Mouse (Mus musculus) neutrophil, adult 5-6 weeks (primary cell): Measurements from ENCODE around the gene Hhip. TPM values are rescaled to one million over a fixed set of nuclear protein-coding genes. Genes with fewer than 3 reads are reported as not detected.
"Not testable (repeated sequence)": the region's sequence is repeated elsewhere in the genome, so short reads cannot be mapped to it uniquely, and the experiment has no call there.

ENCODE experiments used
- ATAC-seq: fragments of 151-379, 151-347 bp; 2 replicates; pipeline ENCODE4 v1.8.0; 2017; ENCODE audit warnings: mild to moderate bottlenecking, moderate TSS enrichment; ENCODE audit not compliant: insufficient number of reproducible peaks, poor library complexity, low FRiP score, severe bottlenecking; ENCODE audit errors: extremely low read depth
- total RNA-seq: library from RNA; stranded (forward); fragments of 200-1000 nt; gene quantifications from 2 replicates; pipeline ENCODE4 v1.2.3, GENCODE M21; 2017

Gene Hhip
- total RNA-seq, 1 experiment from 2014 or later: not detected

DNA sequence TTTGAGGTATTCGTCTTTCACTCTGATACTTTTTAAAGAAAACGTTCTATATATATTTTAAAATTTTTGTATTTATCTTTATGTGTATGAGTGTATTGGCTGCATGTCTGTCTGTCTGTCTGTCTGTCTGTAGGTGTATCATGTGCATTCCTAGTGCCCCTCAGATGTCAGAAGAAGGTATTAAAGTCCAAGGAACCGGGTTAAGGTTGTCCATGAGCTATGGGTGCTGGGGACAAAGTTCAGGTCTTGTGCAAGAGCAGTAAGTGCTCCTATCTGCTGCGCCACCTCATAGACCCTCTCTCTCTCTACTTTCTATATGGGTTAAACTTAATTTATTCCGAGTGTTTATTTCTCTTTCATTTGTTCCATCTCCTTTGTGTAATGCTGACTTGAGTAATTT lies 55.5 kb downstream of the Hhip start:
- no peak for ATAC-seq

DNA sequence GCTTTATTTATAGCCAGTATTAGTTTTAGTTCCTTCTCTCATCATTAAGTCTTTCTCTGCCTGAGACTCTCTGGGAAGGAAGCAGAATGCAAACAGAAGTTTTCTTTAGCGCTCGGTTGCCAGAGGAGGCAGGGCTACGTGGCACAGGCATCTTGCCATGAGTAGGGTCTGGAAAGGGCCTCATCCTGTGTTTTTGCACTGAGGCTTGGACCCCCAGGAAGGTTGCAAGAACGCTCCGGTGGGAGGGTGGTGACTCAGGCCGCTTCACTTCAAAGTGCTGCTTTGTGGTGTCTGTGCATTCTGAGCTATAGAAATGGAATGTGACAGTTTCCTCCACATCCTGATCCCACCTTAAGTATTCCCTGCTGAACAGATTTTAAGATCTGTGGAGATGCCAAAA lies 62.7 kb downstream of the Hhip start:
- no peak for ATAC-seq

DNA sequence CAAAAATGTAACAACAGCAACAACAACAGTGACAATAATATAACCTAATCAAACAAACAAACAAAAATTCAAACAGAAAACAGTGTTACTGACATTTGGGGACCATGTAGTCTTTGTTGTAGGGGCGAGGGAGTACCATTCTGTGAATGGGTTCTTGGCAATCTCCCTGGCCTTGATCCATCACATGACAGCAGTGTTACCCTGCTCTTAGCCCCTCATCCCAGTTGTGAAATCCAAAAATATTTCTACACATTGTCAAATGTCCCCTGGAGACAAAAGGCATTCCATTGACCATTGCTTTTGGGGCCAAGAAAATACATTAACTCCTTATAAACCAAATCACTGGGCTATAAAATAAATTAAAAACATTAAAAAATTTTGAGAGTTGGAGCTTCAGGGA lies 64.3 kb downstream of the Hhip start:
- ATAC-seq: no peak

DNA sequence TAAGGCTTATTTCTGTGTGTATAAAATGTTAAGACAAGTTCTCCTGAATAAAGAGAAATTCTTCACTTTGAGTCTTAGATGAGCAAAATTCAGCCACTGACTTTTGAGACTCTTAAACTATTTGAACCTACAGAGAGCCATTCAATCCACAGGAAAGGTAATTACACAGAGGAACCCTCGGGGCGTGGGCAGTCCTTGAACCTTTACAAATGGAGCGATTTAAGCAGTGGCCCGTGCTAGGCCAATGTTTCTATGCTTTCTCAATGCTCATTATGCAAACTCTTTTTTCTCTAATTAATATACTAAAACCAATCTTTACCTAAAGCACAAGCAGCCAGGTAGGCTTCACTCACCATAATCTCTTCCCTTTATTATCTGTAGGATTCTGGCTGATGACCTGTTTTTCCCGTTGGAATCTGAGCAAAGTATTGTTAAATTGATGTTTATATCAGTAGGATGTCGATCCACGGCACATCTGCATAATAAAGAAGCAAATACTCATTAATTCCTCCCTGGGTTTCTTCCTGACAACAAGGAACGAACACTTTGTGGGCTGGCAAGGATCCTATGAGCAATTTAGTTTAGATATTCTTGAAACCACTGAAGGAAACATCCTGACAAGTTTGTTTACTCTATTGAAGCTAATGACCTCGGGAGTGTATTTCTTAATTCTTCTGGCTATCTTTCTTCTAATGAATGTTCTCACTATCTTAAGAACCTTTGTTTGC lies 65.5 kb downstream of the Hhip start:
- ATAC-seq: no peak

DNA sequence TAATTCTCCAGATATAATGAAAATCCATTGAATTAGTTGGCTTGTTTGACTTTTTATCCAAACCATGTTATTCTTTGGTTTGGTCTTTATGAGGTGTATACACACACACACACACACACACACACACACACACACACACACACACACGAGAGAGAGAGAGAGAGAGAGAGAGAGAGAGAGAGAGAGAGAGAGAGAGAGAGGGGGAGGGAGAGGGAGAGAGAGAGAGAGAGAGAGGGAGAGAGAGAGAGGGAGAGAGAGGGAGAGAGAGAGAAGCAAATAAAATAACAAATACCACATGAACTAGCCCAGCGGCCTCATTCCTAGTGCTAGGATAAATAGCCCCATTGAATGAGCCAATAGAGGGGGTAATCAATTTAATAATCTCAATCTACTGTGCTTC lies 66.4 kb downstream of the Hhip start:
- not testable (repeated sequence) for ATAC-seq

DNA sequence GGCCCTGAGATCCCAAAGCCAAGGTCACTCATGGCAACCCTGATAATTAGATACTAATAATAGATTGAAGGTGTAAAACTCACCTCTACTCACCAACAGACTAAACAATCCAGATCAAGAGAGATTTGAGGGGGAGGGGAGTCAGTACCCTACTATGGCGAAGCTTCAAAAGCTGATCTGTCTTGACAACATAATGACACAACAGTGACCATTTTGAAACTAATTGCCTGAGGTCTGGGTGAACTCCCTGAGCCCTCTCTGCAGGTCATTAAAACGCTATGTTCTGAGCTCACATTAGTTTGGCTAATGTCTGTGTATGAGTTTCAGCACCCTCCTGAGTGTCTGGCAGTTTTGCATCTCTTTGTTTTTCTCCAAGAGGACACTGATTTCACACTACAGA lies 72.9 kb downstream of the Hhip start:
- ATAC-seq: no peak

DNA sequence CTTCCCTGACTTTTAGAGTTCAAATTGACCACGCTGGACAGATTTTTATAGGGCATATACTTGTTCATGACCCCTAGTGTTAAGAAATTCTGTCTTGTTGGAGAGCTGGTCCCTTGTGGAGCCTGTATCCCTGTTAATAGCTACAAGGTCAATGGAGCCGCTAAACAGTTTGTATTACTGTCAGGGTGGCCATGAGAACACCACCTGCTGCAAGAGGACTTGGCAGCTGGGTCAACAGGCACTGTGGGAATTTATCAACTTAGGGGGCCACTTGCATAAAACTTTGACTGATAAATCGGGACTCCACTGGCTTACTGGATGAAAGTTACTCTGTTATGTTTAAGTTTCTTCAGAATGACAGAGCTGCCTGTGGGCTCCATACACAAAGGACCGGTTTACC lies 75.7 kb downstream of the Hhip start:
- ATAC-seq: no peak

DNA sequence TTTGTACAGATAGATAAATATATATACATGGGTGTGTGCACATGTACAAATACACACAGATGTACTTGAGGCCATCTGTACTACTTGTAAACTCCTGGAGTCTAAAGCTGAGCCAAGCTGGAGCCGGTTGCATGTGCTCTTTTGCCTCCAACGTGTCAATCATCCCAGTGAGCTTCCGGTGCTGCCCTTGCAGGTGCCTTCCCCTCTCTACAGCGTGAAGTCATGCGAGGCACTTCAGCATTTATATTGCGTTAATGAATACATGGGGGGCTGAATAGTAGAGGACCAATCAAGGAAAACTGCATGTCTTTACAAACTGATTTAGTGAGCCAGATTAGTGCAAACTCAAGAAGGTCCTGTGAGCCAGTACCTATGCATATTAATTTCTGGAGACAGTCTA lies 91.6 kb downstream of the Hhip start:
- no peak for ATAC-seq

DNA sequence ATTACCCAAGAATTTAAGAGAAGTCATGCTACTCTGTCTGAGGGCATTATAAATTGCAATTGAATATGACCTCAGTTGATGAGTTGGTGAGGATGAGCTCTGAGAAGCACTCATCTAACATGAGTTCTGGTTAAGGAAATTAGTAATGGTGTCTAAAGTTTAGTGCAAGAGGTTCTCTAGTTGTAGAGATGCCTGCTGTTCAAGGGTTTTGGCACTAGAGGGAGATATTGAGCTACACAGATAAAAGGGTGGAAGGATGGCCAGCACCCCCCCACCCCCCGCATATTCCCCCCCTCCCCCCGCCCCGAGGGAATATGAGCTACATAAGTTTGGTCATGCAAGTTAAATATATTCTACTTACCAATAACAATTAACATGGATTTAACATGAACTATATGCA lies 104.9 kb downstream of the Hhip start:
- no peak for ATAC-seq

DNA sequence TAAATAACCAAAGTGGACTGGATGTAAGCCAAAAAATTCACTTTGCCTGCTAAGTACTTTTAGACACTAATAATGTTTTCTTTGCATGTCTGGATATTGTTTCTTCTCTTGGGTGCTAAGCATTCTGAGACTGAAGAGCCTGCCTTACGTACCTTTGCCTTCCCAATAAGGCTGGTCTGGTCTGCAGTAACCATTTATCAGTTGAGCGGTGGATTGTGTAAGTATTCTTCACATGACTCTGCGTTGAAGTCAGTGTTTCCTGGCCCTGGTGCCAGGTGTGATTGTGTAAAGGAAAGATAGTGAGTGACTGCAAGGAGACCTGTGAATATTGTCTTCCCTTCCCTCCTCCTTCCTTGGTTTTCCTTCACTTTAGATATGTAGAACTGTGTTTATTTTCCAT lies 107.4 kb downstream of the Hhip start:
- ATAC-seq: no peak

DNA sequence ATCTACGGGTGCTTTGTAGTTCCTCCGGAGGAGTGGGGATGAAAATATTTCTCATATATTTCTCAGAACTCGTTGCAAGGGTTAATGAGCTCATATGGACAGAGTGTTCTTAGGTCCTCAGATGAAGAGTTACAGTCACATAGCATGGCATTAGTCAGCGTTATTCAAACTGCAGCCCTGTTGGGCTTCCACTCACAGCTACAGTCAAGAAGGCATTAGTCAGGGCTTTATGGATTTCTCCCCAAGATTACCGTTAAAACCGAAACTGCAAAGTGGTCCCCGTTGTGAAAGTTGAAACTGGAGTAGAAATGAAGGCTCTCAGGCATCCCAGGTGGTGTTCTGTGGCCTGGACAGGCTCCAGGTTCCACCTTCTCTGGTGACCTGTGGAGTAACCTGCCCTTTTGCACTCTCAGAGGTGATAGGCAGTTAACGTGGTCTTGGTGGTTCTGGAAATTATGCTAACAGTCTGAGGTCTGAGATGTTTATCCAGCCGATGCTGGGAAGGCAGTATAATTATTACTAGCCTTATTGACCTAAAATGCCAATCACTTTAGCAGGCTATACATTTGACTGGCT lies 112.2 kb downstream of the Hhip start:
- ATAC-seq: no peak

DNA sequence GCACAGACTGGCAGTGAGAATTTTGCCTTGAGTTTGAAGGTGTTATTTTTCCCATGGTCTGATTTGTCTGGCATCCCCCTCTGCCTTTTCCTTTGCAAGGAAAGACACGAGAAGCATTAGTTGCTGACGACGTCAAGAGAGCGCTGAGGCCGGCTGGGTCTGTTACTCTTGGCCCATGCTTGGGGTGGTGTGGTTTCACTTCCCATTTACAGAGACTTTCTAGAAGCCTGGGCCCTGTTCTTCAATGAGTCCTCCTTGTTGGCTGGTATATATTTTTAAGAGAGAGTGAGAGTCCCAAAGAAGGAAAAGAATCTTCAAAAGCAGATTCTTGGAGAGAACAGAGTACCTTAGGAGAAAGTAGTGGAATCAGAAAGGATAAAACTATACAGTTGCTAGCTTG lies 116.7 kb downstream of the Hhip start:
- ATAC-seq: no peak

DNA sequence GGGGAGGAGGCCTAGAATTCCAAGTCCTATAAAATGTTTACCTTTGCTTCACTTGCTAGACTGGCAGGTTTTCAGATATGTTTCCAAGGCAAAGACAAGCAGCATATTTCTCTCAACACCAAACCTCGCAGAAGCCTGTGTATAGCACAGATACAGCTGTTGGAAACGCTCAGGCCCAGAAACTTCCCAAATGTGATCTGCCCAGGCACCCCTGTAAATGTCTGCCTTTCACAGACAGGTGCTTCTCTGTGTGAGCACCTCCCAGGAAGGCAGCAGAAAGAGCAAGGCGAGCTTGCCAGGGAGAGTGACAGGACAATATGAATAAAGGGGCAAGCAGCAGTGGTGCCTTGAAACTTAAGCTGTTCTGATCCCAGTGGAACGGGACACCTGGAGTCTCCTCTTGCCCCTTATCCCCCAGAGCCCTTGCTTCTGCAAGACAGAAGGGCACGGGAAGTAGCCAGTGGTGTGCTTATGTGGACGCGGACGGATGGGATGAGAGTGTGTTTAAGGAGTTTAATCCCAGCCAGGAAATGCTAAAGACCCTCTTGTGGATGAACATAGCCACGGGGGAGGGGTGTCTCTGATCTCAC lies 120.9 kb downstream of the Hhip start:
- no peak for ATAC-seq

DNA sequence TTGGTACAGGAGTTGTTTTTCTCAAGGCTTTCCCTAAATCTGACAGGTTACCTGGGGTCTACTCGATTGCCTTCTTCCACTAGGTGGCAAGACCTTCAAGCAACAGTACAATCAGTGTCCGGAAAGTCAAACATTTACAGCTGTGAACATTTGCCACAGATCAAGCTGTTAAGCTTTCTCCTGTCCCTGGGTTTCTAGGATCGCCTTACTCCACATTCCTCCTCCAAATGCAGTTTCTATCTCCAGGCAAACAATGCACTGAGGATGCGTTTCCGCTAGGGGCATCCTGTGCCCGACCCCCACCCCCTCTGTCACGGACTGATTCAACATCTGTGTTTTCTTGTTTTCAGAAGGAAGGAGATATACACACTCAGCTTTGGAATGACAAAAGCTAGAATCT lies 122.0 kb downstream of the Hhip start:
- no peak for ATAC-seq

DNA sequence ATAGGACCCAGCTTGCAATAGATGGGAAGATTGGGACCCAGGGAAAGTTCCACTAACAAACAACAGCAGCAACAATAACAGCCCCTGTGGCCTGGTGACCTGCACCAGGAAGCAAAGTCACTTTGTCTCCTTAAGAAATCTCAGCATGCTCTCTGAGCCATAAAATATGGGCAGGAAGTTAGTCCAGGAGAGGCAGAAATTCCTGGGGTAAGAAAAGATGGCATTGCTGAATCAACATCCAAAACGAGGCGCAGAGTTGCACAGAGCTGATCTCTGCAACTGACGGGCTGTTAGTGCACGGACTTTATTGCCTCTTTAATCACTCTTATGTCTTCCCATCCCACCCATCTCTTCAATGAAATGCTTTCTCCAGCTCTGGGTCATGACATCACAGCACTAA lies 128.6 kb downstream of the Hhip start:
- ATAC-seq: no peak

DNA sequence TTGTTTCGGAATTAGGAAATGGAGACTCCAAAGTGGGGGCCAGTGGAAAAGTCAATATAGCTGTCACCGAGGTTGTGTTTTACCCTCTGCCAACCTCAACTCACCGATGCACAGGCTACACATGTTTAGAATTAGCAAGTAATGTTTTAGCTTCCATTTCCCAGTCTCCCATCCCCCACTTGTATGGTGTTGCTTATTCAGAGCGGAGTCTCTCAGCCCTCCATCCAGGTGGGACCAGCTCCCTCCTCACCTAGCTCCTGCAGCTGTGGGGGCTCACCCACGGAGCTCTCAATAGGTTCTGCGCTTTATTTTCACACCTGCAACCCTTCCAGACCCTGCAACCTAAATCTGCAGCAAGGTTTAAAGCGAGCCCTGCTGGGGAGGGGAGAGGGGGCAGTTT lies 140.6 kb downstream of the Hhip start:
- ATAC-seq: no peak
